Mouse (Mus musculus) fat pad, adult 2 months (tissue): ENCODE data around the gene Hebp2.
"Not testable (repeated sequence)": the region's sequence is repeated elsewhere in the genome, so short reads cannot be mapped to it uniquely, and the experiment has no call there.

Source experiments
- DNase-seq: peaks from one replicate; pipeline ENCODE4 v3.0.0-alpha.2; 2011; ENCODE audit warnings: low read depth, low spot score; ENCODE audit errors: extremely low read depth

Hebp2 gene

DNA sequence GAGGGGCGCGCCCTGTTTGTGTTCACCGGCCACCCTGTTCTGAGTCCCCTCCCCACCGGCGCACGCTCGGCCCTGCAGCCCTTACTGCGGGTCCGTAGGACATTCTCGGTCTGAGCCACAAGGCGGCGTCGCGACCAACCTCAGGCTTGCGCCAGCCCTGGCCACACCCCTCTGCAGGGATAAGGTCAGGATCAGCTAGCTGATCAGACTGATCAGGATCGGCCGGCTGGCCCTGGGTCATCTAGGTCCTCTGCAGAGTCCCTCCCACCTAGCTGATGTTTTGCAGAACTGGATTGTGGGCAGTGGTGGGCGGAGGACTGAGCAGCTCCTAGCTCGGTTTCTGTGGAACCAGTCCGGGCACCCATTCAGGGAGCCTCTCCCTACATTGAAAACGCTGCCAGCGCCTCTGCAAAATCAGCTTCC lies at the start of gene Hebp2:
Hebp2 (minus strand) TSS at position 264 of the 423 bp plus-strand sequence.
- peak; percentile 88 for DNase-seq

GRCm38 (mm10) chr10:18589455-18589854 lies 43.6 kb upstream of the Hebp2 start:
- no peak for DNase-seq

DNA sequence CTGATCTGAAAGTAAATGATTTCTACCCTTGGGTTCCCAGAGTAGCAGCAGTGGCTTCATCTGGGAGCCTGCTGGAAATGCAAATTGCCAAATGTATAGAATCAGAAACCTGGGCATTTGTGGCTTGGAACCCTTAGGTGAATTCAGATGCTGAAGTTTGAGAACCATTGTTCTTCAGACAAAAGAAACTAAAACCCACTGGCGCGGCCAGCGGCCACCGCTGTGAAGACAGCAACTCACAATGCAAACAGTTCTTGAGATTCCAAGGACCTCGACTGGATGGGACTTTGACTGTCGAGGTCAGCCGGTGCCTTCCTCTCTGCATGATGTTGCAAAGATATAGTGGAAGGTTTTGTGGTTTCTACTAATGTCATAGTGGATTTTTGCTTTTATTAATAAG lies 38.3 kb upstream of the Hebp2 start:
- no peak for DNase-seq

DNA sequence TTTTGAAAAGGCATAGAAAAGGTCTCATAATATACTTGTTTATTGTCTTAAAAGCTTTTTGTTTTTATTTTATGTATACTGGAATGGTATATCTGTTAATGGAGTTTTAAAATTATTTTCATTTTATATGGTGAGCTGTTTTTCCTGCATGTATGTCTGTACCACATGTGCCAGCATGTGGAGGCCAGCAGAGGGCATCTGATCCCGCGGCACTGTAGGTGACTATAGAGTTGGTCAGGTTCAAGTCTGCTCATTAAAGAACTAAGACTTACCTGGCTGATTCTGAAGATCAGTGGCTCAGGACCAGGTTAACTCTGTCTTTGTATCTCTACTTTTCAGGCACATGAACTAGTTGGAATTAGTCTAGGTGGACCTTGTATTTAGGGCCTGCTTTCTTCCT lies 26.7 kb upstream of the Hebp2 start:
- DNase-seq: no peak

DNA sequence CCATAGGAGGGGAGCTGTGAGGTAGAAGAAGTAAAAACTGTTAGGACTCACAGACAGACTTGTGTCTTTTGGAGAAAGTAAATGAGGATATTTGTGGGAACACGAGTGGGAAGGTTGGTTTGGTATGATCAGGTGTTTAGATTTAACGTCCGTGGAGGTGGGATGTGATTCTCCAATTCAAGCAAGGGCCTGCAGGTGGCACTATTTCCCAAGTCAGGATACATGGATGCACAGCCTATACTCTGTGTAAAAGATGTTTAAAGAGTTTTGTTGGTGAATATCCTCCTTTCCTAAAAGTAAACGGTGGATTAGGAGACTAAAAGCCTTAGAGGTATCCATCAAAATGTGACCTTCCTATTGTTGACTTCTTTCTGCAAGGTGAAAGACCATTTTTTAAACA lies 17.1 kb upstream of the Hebp2 start:
- DNase-seq: no peak

GRCm38 (mm10) chr10:18561445-18561844 lies 15.6 kb upstream of the Hebp2 start:
- DNase-seq: no peak

DNA sequence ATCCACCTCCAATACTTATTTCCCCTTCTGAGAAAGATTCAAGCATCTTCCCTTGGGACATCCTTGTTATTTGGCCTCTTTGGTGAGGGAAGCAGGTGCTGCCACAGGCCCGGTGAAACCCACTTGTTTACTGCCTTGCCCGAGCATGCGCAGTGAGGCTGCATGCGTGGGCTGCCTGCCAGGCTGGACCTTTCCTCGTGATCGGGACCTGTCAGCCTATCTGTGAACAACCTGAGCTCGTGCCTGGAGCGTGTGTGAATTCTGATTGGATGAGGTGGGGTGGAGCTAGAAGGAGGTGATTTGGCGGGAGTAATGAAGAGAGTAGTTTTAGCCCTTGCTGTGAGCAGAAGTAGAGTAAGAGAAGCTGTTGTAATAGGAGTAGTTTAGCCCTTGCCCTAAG lies 13.2 kb upstream of the Hebp2 start:
- not testable (repeated sequence) for DNase-seq

- DNase-seq: no peak
Observed at GRCm38 (mm10) chr10:18549321-18550216, 3.7 kb upstream of the Hebp2 start.

DNA sequence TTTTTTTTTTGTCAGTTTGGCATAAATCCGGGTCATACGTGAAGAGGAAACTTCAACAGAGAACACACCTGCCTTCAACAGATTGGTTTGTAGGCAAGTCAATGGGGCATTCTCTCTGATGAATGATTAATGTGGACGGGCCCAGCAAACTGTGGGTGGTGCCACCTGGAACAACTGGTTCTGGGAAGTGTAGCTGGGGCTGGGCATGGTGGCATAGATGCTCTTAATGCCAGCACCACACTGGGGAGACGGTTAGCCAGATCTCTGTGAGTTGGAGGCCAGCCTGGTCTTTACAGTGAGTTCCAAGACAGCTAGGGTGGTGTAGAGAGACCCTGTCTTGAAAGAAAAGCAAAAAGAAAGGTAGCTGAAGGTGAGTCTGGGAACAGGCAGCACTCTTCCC lies 1.5 kb upstream of the Hebp2 start:
- DNase-seq: no peak

DNA sequence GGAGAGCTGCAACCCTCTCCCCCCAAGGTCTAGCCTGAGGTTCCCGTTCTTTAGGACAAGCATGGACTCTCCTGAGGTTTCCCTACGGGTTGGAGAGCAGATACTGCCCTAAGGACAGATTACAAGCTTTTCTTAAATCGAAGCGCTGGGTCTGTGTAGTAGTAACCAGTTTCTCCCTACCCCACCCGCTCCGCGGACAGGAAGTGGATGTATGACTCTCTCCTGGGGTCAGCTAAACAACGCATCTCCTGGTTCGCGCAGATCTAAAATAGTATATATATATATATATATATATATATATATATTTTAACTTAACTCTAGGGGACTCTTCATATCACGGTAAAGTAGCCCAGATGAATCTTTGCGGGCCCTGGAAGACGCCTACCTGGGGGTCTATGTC lies 567 bp downstream of the Hebp2 start:
- DNase-seq: no peak

DNA sequence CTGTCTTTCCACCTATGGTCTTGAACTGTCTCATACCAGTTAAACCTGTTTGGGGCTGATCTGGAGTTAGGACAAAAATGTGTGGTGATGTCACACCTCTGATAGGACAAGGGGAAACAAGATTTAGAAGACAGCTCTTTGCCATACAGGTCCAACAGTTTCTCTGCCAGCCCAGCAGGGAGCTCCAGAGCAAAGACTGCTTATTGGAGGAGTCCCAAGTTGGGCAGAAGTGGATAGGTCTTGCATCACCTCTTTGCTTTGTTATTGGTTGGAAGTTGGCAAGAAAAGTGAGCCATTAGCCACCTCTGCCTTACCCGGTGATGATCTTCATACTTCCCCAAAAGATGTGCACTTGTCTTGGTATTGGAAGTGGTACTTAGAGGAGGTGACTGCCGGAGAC lies 9.0 kb downstream of the Hebp2 start:
- DNase-seq: no peak

- DNase-seq: no peak
Observed at GRCm38 (mm10) chr10:18532293-18532692, 13.6 kb downstream of the Hebp2 start.

- DNase-seq: no peak
Observed at GRCm38 (mm10) chr10:18530161-18530560, 15.7 kb downstream of the Hebp2 start.

GRCm38 (mm10) chr10:18529177-18529576 lies 16.7 kb downstream of the Hebp2 start:
- DNase-seq: no peak

DNA sequence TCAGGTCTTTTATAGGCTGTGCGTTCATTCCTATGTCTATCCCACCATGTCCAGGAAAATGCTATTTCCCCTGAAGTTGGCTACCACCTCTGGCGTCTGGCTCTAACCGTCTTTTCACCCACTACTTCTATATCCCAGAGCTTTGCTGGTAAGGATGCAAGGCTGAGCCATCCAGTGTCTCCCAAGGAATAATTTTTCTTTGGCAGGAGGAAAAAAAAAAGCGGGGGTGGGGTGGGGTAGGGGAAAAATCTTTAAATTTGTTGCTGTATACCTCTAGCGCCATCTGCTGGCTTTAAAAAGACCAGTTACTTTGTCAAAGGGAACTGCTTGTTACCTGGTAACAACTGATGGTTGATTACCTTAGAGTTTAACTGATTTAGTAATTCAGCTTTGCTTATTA lies 17.4 kb downstream of the Hebp2 start:
- DNase-seq: no peak

DNA sequence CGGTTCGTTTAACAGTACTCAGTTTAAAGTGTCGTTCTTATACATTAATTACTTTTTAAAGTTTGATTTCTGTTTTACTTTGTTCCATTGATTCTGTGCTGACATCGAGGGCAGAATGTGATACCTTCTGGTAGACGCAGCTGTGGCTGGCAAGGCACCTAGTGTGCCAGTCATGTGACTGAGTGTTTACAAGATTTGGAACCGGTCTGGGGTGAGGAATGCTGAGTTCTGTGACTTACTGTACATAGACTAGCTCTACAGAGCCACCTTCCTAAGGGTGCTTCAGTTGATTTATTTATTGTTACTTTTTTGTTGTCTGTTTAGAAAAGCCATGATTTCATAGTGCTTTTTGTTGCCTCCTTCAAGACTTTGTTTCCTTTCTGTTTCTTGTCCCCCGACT lies 18.1 kb downstream of the Hebp2 start:
- no peak for DNase-seq

GRCm38 (mm10) chr10:18526851-18527675 lies 18.8 kb downstream of the Hebp2 start:
- DNase-seq: no peak

DNA sequence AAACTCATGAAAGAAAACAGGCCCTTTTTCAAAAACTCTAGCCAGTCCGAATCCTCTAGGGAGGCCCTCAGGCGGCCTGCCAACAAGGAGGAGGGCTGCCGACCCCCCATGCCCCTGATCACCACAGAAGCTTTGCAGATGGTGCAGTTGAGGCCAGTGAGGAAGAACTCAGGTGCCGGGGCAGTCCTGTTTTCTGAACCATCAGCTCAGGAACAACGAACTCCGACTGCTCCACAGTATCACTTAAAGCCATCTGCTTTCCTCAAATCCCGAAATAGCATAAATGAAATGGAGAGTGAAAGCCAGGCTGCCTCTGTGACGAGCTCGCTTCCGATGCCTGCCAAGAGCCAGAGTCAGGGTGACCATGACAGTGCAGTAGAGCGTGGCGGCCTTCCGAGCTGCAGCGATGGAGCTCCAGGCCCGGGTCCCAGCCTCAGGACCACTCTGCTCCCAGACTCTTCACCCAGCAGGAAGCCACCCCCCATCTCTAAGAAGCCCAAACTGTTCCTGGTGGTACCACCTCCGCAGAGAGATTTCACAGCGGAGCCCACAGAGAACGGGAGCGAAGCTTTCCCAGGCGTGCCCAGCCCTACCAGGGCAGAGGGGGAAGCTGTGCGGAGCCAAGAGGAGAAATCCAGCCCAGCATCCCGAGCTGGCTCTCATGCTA lies 19.6 kb downstream of the Hebp2 start:
- DNase-seq: no peak

DNA sequence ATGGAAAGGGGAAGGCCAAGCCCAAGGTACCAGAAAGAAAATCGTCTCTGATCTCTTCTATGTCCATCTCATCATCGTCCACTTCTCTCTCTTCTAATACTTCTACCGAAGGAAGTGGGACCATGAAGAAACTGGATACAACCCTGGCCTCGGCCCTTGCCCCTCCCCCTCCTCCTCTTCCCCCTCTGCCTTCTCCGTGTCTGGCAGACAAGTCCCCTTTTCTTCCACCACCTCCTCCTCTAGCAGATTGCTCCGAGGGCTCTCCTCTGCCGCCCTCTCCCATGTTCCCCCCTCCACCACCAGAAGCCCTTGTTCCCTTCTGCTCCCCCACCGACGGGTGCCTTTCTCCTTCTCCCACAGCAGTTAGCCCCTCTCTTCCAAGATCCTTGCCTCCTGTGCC lies 20.1 kb downstream of the Hebp2 start:
- no peak for DNase-seq

GRCm38 (mm10) chr10:18525311-18525710 lies 20.6 kb downstream of the Hebp2 start:
- DNase-seq: no peak

DNA sequence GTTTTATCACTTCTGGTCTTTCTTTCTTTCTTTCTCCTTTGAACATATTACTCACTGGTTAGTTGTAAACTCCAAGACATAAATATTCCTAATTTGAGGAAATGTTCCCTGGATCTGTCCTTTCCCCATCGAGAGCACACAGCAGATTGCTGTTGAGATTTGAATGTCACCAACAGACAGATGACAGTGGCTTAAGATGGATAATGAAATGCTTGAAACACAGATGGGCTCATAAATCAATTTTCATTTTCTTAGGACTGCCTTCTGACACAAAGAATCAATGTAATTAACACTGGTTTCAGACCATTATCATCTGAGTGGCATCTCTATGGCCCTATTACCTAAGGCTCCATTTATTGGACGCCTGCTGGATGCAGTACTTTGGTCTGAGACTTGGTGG lies 23.3 kb downstream of the Hebp2 start:
- no peak for DNase-seq

DNA sequence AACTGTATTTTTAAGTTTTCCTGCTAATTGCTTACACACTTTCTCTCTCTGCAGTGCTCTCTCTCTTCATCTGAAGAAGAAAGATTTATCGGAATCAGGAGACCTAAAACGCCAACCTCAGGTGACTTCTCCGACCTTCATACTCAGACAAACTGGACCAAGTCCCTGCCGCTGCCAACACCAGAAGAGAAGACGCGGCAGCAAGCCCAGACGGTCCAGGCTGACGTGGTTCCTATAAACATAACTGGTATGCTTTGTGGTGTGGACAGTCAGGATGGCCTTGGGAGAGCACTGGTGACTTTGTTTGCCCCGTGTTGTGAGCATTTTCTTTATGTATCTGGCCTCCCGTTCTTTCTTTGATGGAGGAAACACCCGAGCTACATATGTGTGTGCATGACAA lies 34.4 kb downstream of the Hebp2 start:
- no peak for DNase-seq
